Mouse (Mus musculus): ENCODE results near the gene Klhl18. TPM values are rescaled to one million over a fixed set of nuclear protein-coding genes. Genes with fewer than 3 reads are reported as not detected.
"Not testable (repeated sequence)": the region's sequence is repeated elsewhere in the genome, so short reads cannot be mapped to it uniquely, and the experiment has no call there.

Gene Klhl18
- polyA plus RNA-seq, 1 experiment from 2014 or later, result 2.5 TPM

DNA sequence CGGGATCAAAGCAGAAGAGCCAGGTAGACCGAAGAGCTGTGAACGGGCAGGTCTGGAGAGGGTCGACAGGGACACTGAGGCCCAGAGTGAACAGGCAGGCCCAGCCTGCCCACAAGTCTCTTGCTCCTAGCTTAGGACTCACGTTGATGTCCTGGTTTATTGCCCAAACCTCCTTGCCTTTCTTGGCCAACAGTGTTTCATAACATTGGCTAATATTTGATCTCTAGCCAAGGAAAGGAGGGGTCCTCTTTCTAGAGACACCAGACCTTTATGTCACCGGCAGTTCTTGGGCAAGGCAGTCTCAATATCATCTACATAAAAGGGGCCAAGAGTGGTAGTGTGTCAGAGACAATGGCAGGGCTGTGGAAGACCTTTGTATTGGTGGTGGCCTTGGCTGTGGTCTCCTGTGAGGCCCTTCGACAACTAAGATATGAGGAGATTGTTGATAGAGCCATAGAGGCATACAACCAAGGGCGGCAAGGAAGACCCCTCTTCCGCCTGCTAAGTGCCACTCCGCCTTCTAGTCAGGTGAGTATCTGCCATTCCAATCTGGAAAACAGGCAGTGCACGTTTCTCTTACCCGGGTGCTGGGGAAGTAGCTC is 56.9 kb downstream of the Klhl18 start, which contains the start of gene Ngp:
TSS of gene Ngp (plus strand) at position 237 of the 602 bp plus-strand sequence.
- Histone ChIP-seq H3K9me3 (replicated peaks) (no peaks in the 10 kb centered on the region), H3K9ac (no peak within 1 kb of the TSS), H3K27ac (replicated peaks) (no peak within 1 kb of the TSS), H3K4me1 (replicated peaks) (no peaks in the 10 kb centered on the region; the same call in 1 of the 2 replicates), H3K27me3 (no peaks in the 10 kb centered on the region), H3K4me3 (replicated peaks) (no peak within 1 kb of the TSS), H3K36me3 (replicated peaks) (no peaks in the 10 kb centered on the region), H3K4me2 (no peak within 1 kb of the TSS)
- ATAC-seq (ENCODE audit: insufficient read depth), result no peak
- WGBS (ENCODE audit: insufficient replicate concordance), result 66% methylated on average over 12 of the region's 12 CpGs

DNA sequence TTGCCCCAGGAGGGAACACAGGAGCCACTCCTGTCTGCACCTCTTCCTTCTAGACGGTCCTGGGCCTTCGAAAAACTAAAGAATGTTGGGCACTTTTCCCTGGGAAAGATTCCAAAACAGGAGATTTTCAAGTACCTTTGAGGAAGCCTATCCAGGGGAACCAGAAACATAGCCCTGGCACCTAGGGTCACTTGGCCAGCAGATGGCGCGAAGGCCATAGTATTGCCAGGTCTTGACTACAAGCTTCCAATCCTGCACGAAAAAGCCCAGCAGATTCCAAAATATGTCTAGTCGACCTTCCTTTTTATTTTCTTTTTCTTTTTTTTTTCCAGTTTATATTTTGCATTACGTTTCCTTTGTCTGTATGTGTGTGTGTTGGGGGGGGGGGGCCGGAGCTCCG is 62.7 kb downstream of the Klhl18 start:
- ATAC-seq (ENCODE audit: insufficient read depth), result no peak
- 41% methylated on average over 9 of the region's 9 CpGs for WGBS (ENCODE audit: insufficient replicate concordance)
- no peaks in the 10 kb centered on the region for H3K9me3 ChIP-seq (replicated peaks)
- no peak overlapping the region for H3K4me2 ChIP-seq
- no peaks in the 10 kb centered on the region for H3K36me3 ChIP-seq (replicated peaks)
- no peak overlapping the region for H3K9ac ChIP-seq
- H3K27ac ChIP-seq (replicated peaks), result no peak overlapping the region
- no peaks in the 10 kb centered on the region for H3K27me3 ChIP-seq
- peaks cover 4% of the 10 kb centered on the region for H3K4me1 ChIP-seq (replicated peaks)
- no peak overlapping the region for H3K4me3 ChIP-seq (replicated peaks)

- no peaks in the 10 kb centered on the region for H3K9me3 ChIP-seq (replicated peaks)
- H3K4me2 ChIP-seq, result no peak overlapping the region
- no peak overlapping the region for H3K4me3 ChIP-seq (replicated peaks)
- peaks cover 9% of the 10 kb centered on the region for H3K4me1 ChIP-seq (replicated peaks)
- no peak overlapping the region for H3K9ac ChIP-seq
- H3K27me3 ChIP-seq, result no peaks in the 10 kb centered on the region
- H3K36me3 ChIP-seq (replicated peaks), result no peaks in the 10 kb centered on the region
- H3K27ac ChIP-seq (replicated peaks), result no peak overlapping the region
- ATAC-seq (ENCODE audit: insufficient read depth), result no peak
- WGBS (ENCODE audit: insufficient replicate concordance), result 71% methylated on average over 7 of the region's 7 CpGs
These were observed 63.6 kb downstream of the Klhl18 start for GRCm38 (mm10) chr9:110412926-110413325.

GRCm38 (mm10) chr9:110410908-110411887 is 65.3 kb downstream of the Klhl18 start:
- no peaks in the 10 kb centered on the region for H3K9me3 ChIP-seq (replicated peaks)
- no peak for ATAC-seq (ENCODE audit: insufficient read depth)
- no peak overlapping the region for H3K9ac ChIP-seq
- WGBS (ENCODE audit: insufficient replicate concordance), result 27% methylated on average over 6 of the region's 6 CpGs
- H3K4me3 ChIP-seq (replicated peaks), result no peak overlapping the region
- H3K27me3 ChIP-seq, result no peaks in the 10 kb centered on the region
- peaks cover 24% of the 10 kb centered on the region for H3K4me1 ChIP-seq (replicated peaks)
- no peak overlapping the region for H3K4me2 ChIP-seq
- no peak overlapping the region for H3K27ac ChIP-seq (replicated peaks)
- H3K36me3 ChIP-seq (replicated peaks), result no peaks in the 10 kb centered on the region

DNA sequence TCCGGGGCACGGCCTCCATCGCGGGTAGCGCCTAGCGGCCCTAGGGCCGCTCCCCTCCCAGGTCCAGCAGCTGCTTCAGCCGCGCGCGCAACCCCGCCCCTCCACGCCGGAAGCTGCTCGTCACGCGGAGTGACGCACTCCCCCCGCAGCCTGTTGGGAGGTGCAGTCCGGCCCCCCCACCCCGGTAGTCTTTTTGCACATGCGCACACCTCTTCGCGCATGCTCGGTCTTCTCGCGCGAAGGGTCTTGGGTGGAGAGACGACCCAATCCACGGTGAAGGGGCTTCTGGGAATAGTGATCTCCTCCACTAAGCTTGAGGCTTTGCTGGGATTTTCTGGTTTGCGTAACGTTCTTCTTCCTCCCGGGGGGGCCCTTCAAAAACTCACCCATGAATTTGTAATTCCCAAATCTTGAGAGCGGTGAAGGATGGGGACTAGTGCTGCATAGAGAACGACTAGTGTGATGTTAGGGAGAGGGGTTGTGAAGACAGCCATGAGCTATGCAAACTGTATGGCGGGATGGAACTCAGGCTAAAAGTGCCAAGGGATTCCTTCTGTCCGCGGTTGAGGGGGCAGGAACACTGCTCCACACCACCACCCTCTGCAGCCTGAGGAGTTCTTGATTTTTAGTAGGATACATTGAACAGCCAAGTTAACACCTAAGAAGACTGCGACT is 68.3 kb downstream of the Klhl18 start, which contains the start of gene Ptpn23:
TSS of gene Ptpn23 (minus strand) at position 115 of the 675 bp plus-strand sequence.
- Histone ChIP-seq H3K36me3 (replicated peaks) (no peaks in the 10 kb centered on the region), H3K27ac (replicated peaks) (peak within 1 kb of the TSS; percentile 74), H3K4me2 (peak within 1 kb of the TSS; percentile 92), H3K9me3 (replicated peaks) (no peaks in the 10 kb centered on the region), H3K4me1 (replicated peaks) (peaks cover 27% of the 10 kb centered on the region), H3K9ac (peak within 1 kb of the TSS; percentile 81), H3K4me3 (replicated peaks) (peak within 1 kb of the TSS; percentile 89), H3K27me3 (no peaks in the 10 kb centered on the region)
- ATAC-seq (ENCODE audit: insufficient read depth), result peak; percentile 96
- under 1% methylated on average over 39 of the region's 39 CpGs for WGBS (ENCODE audit: insufficient replicate concordance)

- 2% methylated on average over 41 of the region's 41 CpGs for WGBS (ENCODE audit: insufficient replicate concordance)
- peak; percentile 51 for ATAC-seq (ENCODE audit: insufficient read depth)
- H3K27me3 ChIP-seq, result no peaks in the 10 kb centered on the region
These were observed 69.0 kb downstream of the Klhl18 start for GRCm38 (mm10) chr9:110407311-110408098.

GRCm38 (mm10) chr9:110403240-110403639 is 73.3 kb downstream of the Klhl18 start:
- ATAC-seq (ENCODE audit: insufficient read depth); H3K9me3 ChIP-seq (replicated peaks); H3K27ac ChIP-seq (replicated peaks); H3K4me3 ChIP-seq (replicated peaks); H3K4me2 ChIP-seq; H3K36me3 ChIP-seq (replicated peaks); H3K9ac ChIP-seq; H3K27me3 ChIP-seq: not testable (repeated sequence)
- H3K4me1 ChIP-seq (replicated peaks), result peaks cover 18% of the 10 kb centered on the region
- 73% methylated on average over 4 of the region's 4 CpGs for WGBS (ENCODE audit: insufficient replicate concordance)

More at GRCm38 (mm10) chr9:110407311-110408098, 69.0 kb downstream of the Klhl18 start:
- H3K9ac ChIP-seq, result peak overlapping the region; percentile 81
- H3K27ac ChIP-seq (replicated peaks), result peak overlapping the region; percentile 74
- peaks cover 27% of the 10 kb centered on the region for H3K4me1 ChIP-seq (replicated peaks)
- H3K36me3 ChIP-seq (replicated peaks), result no peaks in the 10 kb centered on the region
- H3K4me2 ChIP-seq, result peak overlapping the region; percentile 92
- peak overlapping the region; percentile 89 for H3K4me3 ChIP-seq (replicated peaks)
- no peaks in the 10 kb centered on the region for H3K9me3 ChIP-seq (replicated peaks)

- no peak overlapping the region for H3K27ac ChIP-seq (replicated peaks)
- no peak overlapping the region for H3K4me2 ChIP-seq
- H3K9ac ChIP-seq, result no peak overlapping the region
- no peaks in the 10 kb centered on the region for H3K27me3 ChIP-seq
- H3K4me3 ChIP-seq (replicated peaks), result no peak overlapping the region
- peaks cover 16% of the 10 kb centered on the region for H3K4me1 ChIP-seq (replicated peaks)
- 78% methylated on average over 2 of the region's 2 CpGs for WGBS (ENCODE audit: insufficient replicate concordance)
- ATAC-seq (ENCODE audit: insufficient read depth), result no peak
- H3K9me3 ChIP-seq (replicated peaks), result no peaks in the 10 kb centered on the region
- no peaks in the 10 kb centered on the region for H3K36me3 ChIP-seq (replicated peaks)
These were observed 73.8 kb downstream of the Klhl18 start for GRCm38 (mm10) chr9:110402731-110403130.

DNA sequence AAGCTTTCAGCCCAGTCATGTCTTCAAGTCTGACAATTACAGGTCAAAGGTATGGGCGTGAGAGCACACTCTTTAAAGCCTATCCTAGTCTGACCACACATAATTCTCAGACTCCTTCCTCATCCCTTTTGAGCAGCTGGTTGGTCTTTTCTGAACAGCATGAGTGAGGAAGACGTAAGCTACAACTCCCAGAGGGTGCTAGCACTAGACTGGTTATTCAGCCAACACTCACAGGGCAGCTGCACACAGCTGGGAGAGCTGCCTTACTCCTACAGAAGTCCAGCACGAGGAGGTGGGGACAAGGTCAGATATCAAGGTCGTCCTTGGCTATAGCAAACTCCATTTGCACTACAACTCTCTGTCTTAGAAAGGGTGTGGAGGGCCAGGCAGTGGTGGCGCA is 75.8 kb downstream of the Klhl18 start:
- WGBS (ENCODE audit: insufficient replicate concordance), result 66% methylated on average over 5 of the region's 5 CpGs
- Histone ChIP-seq H3K9me3 (replicated peaks) (no peaks in the 10 kb centered on the region), H3K27me3 (no peaks in the 10 kb centered on the region), H3K4me3 (replicated peaks) (no peak overlapping the region), H3K4me1 (replicated peaks) (no peaks in the 10 kb centered on the region), H3K27ac (replicated peaks) (no peak overlapping the region), H3K9ac (no peak overlapping the region), H3K4me2 (no peak overlapping the region), H3K36me3 (replicated peaks) (peaks cover 9% of the 10 kb centered on the region)
- no peak for ATAC-seq (ENCODE audit: insufficient read depth)

- peaks cover 62% of the 10 kb centered on the region for H3K36me3 ChIP-seq (replicated peaks)
These were observed 83.2 kb downstream of the Klhl18 start for GRCm38 (mm10) chr9:110393295-110393694.

More at GRCm38 (mm10) chr9:110393295-110393694, 83.2 kb downstream of the Klhl18 start:
- no peak overlapping the region for H3K4me2 ChIP-seq
- no peak for ATAC-seq (ENCODE audit: insufficient read depth)
- H3K4me3 ChIP-seq (replicated peaks), result no peak overlapping the region
- H3K4me1 ChIP-seq (replicated peaks), result no peaks in the 10 kb centered on the region
- H3K9me3 ChIP-seq (replicated peaks), result no peaks in the 10 kb centered on the region
- H3K9ac ChIP-seq, result no peak overlapping the region
- no peaks in the 10 kb centered on the region for H3K27me3 ChIP-seq
- WGBS (ENCODE audit: insufficient replicate concordance), result 71% methylated on average over 4 of the region's 4 CpGs
- no peak overlapping the region for H3K27ac ChIP-seq (replicated peaks)

All from liver, embryonic 15.5 days (tissue).